Mouse (Mus musculus) neural tube, embryonic 14.5 days (tissue): ENCODE measurements around the gene Ubxn7. TPM values are rescaled to one million over a fixed set of nuclear protein-coding genes. Genes with fewer than 3 reads are reported as not detected.
A peak's percentile ranks its signal among the peaks of the same experiment; 100 is the strongest.

Source experiments
- ATAC-seq: fragments of 200-750 bp; cut with Nextera tagmentation; 2 replicates; pipeline ENCODE4 v1.8.0; 2017; ENCODE audit warnings: low read depth, mild to moderate bottlenecking, moderate TSS enrichment, moderate library complexity
- H3K27ac ChIP-seq: fragments of 300-500 bp; sonication (generic); 2 replicates; pipeline ENCODE4 v1.5.1; 2014; ENCODE audit warnings: low read depth, mild to moderate bottlenecking, control low read depth, low read length, moderate library complexity, mixed read lengths
- H3K27me3 ChIP-seq: fragments of 300-500 bp; sonication (generic); 2 replicates; pipeline ENCODE4 v1.6.1; 2014; ENCODE audit warnings: low read length; ENCODE audit not compliant: control insufficient read depth, insufficient read depth
- H3K36me3 ChIP-seq: fragments of 300-500 bp; sonication (generic); 2 replicates; pipeline ENCODE4 v1.6.1; 2014; ENCODE audit warnings: low read length, mixed read lengths; ENCODE audit not compliant: control insufficient read depth, insufficient read depth
- H3K4me1 ChIP-seq: fragments of 300-500 bp; sonication (generic); 2 replicates; pipeline ENCODE4 v1.6.1; 2014; ENCODE audit warnings: low read length; ENCODE audit not compliant: control insufficient read depth, insufficient read depth
- H3K4me2 ChIP-seq: fragments of 300-500 bp; sonication (generic); 2 replicates; pipeline ENCODE4 v1.6.1; 2014; ENCODE audit warnings: mild to moderate bottlenecking, low read depth, low read length, control low read depth
- H3K4me3 ChIP-seq: fragments of 300-500 bp; sonication (generic); 2 replicates; pipeline ENCODE4 v1.5.1; 2014; ENCODE audit warnings: low read depth, low read length, control low read depth, mixed read lengths
- H3K9ac ChIP-seq: fragments of 300-500 bp; sonication (generic); replicated peaks from 2 replicates; pipeline ENCODE4 v1.6.1; 2014; ENCODE audit warnings: low read depth, mild to moderate bottlenecking, control low read depth, low read length, mixed read lengths
- H3K9me3 ChIP-seq: fragments of 300-500 bp; sonication (generic); 2 replicates; pipeline ENCODE4 v1.6.1; 2016; ENCODE audit warnings: low read length; ENCODE audit not compliant: control insufficient read depth
- WGBS: fragments of 180-500 bp; shearing (Covaris S2); extraction: QIAGEN DNeasy Blood & Tissue Kit; methylation state at CpG from one replicate; pipeline ENCODE4 v1.1.7; 2014; 5-methylcytosine and 5-hydroxymethylcytosine counted together
- polyA plus RNA-seq: library from polyadenylated mRNA; unstranded; fragments of >200 nt; fragmentation: Nextera tagmentation; extraction: Ambion mirVana; gene quantifications from 2 replicates; pipeline ENCODE4 v1.2.1, GENCODE M21; 2014

The Ubxn7 gene
- polyA plus RNA-seq, 1 experiment from 2014 or later, result 31.2 TPM

DNA sequence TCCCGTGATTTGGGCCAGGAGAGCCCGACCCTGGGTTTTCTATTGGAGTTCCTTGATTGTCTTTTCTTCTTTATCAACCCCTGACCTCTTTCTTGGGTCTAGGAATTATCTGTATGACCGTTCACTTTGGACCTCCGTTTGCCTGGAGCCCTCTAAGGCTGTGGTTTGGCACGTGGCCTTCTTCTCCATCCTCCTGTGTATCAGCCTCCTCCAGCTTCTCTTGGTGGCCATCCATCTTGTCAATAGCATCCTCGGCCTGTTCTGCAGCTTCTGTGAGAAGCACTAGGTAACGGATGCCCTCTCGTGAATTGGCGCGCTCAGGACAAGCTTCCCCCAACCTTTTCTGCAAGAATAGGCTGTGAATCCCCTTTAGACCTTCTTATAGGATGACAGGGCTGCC lies 75.7 kb downstream of the Ubxn7 start:
- 85% methylated on average over 10 of the region's 10 CpGs for WGBS
- Histone ChIP-seq H3K9ac (no peak overlapping the region), H3K4me2 (no peak overlapping the region), H3K4me3 (no peak overlapping the region), H3K36me3 (no peaks in the 10 kb centered on the region), H3K27ac (no peak overlapping the region), H3K9me3 (no peaks in the 10 kb centered on the region), H3K27me3 (no peaks in the 10 kb centered on the region), H3K4me1 (no peaks in the 10 kb centered on the region)
- ATAC-seq, result no peak

DNA sequence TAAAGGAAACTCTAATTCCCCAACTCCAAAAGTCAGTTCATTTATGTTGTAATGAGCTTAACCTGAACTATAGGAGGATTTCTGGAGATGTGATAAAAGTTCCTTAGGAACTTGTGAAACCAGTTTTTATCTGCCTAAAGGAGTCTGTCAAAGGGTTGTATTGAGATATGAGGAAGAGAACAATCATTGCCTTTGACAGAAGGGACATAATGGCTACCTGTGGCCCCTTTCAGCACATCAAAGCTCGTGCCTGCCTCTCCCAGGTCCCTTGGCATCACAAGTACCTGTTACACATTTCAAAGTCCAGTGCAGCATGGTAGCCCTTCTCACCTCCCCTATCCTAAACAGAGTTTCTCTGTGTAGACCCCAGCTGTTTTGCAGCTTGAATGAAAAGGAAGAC lies 85.4 kb downstream of the Ubxn7 start:
- ATAC-seq, result no peak
- Histone ChIP-seq H3K27me3 (no peaks in the 10 kb centered on the region), H3K27ac (no peak overlapping the region), H3K36me3 (no peaks in the 10 kb centered on the region), H3K4me3 (no peak overlapping the region), H3K9ac (no peak overlapping the region), H3K9me3 (no peaks in the 10 kb centered on the region), H3K4me1 (0 out of 2 replicates have a peak, but pooled peaks cover 5% of the 10 kb centered on the region), H3K4me2 (no peak overlapping the region)
- 52% methylated on average over 1 of the region's 1 CpGs for WGBS

DNA sequence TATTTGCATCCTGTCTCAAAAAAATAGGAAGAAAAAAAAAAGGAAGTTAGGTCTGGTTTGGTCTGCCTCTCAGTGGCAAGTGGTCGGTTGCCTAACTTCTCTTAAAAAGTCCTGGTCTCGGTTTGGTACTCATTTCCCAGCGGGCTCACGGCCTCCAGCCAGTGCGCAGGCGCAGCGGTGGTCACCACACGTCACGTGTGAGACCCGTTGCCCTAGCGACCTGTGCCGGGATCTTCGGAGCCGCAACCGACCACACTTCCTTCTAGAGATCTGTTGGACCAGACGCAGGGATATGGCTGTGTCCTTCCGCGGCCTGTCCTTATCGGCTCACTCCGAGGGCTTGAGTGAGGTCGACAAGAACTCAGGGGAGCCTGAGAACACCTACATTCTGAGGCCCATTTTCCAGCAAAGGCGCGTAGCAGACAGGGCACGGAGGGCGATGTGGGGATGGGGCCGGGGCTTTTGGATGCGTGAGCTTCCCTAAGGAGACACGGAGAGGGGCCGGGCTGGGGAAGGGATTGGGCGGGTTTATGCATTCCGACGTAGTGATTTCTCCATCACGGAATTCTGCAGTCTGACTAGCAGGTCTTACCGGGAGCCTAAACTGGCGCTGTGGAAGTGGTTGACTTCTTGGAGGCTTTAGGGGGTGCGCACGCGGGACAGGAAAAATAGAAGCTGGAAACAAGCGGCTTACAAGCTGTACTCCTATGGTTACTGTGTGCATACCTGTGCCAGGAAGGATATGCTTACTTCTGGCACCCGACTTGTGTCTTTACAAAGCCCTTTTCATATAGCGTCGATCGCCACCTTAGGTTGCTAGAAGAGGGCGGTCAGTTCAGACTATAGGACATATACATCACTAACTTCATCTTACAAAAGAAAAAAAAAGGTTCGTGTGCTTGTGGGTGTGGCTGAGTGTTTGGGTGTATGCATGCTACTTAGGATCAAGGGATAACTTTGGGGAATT lies 87.7 kb downstream of the Ubxn7 start, which contains the start of gene Tctex1d2:
Gene Tctex1d2 (plus strand): TSS at position 186 of the 967 bp plus-strand sequence.
- Histone ChIP-seq H3K36me3 (no peaks in the 10 kb centered on the region), H3K9me3 (no peaks in the 10 kb centered on the region), H3K4me2 (peak within 1 kb of the TSS; percentile 59), H3K27me3 (no peaks in the 10 kb centered on the region), H3K9ac (peak within 1 kb of the TSS; percentile 50), H3K27ac (peak within 1 kb of the TSS; percentile 81), H3K4me3 (peak within 1 kb of the TSS; percentile 52), H3K4me1 (0 out of 2 replicates have a peak, but pooled peaks cover 5% of the 10 kb centered on the region)
- WGBS, result 1% methylated on average over 45 of the region's 45 CpGs
- ATAC-seq, result peak; percentile 94

GRCm38 (mm10) chr16:32427506-32427905 lies 95.4 kb downstream of the Ubxn7 start:
- H3K27me3 ChIP-seq, result no peaks in the 10 kb centered on the region
- no peak for ATAC-seq
- H3K9me3 ChIP-seq, result no peaks in the 10 kb centered on the region
- no peaks in the 10 kb centered on the region for H3K36me3 ChIP-seq
- H3K4me3 ChIP-seq, result no peak overlapping the region
- WGBS, result 76% methylated on average over 3 of the region's 3 CpGs
- peaks cover 13% of the 10 kb centered on the region for H3K4me1 ChIP-seq
- H3K9ac ChIP-seq, result no peak overlapping the region
- no peak overlapping the region for H3K4me2 ChIP-seq
- no peak overlapping the region for H3K27ac ChIP-seq

- Histone ChIP-seq H3K4me2 (peak within 1 kb of the TSS; percentile 75), H3K36me3 (no peaks in the 10 kb centered on the region), H3K4me1 (peaks cover 13% of the 10 kb centered on the region), H3K9ac (peak within 1 kb of the TSS; percentile 88), H3K9me3 (no peaks in the 10 kb centered on the region), H3K4me3 (peak within 1 kb of the TSS; percentile 74), H3K27ac (peak within 1 kb of the TSS; percentile 92), H3K27me3 (no peaks in the 10 kb centered on the region)
- WGBS, result 0% methylated on average over 54 of the region's 54 CpGs
- ATAC-seq, result peak; percentile 98
Observed at GRCm38 (mm10) chr16:32430474-32431046, 98.5 kb downstream of the Ubxn7 start, which contains the start of gene Pcyt1a. TSS of gene Pcyt1a (plus strand) at chr16:32430921.

- H3K4me3 ChIP-seq, result peak overlapping the region; percentile 74
- H3K27me3 ChIP-seq, result no peaks in the 10 kb centered on the region
- no peaks in the 10 kb centered on the region for H3K9me3 ChIP-seq
- H3K9ac ChIP-seq, result peak overlapping the region; percentile 88
- peak; percentile 70 for ATAC-seq
- H3K36me3 ChIP-seq, result no peaks in the 10 kb centered on the region
- 2% methylated on average over 28 of the region's 28 CpGs for WGBS
- peak overlapping the region; percentile 92 for H3K27ac ChIP-seq
- H3K4me1 ChIP-seq, result peaks cover 13% of the 10 kb centered on the region
- peak overlapping the region; percentile 75 for H3K4me2 ChIP-seq
Observed at GRCm38 (mm10) chr16:32431047-32431591, 99.1 kb downstream of the Ubxn7 start.

DNA sequence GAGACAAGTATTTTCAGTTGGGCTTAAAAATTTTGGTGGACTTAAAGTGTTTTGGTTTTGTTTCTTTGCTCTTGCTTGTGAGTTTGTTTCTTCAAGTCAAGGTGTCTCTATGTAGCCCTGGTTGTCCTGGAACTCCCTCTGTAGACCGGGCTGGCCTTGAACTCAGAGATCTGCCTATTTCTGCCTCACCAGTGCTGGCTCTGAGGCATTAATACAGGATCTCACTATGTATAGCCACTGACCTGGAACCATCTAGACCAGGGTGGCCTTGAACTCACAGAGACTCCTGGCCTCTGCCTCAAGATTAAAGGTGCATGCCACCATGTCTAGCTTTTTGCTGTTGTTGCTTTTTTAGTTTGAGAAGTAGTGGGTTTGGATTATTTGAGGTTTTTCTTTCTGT lies 99.9 kb downstream of the Ubxn7 start:
- 90% methylated on average over 1 of the region's 1 CpGs for WGBS

DNA sequence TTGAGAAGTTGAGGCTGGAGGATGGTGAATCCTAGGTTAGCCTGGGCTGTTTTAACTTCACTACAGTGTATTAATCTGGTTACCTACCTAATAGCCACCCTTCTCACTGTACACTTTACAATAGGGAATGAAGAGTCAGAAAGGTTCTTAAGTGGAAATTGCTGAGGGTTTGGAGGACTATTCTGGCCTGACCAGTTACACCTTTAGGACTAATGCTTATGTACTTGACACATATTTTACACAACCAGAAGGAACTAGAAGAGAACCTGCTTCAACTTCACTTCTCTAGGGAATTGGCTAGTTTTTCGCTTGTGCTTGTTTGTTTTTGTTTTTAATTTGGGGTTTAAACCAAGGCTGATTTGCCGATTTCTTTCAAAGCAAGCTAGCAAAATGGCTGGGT lies 101.1 kb downstream of the Ubxn7 start:
- no peak for ATAC-seq

More for the DNA sequence above, 99.9 kb downstream of the Ubxn7 start:
- no peak overlapping the region for H3K27ac ChIP-seq
- no peak overlapping the region for H3K9ac ChIP-seq
- no peaks in the 10 kb centered on the region for H3K27me3 ChIP-seq
- H3K4me3 ChIP-seq, result peak overlapping the region; percentile 74; the same call in 1 of the 2 replicates
- H3K36me3 ChIP-seq, result no peaks in the 10 kb centered on the region
- H3K9me3 ChIP-seq, result no peaks in the 10 kb centered on the region
- H3K4me1 ChIP-seq, result peaks cover 13% of the 10 kb centered on the region
- ATAC-seq, result no peak
- H3K4me2 ChIP-seq, result peak overlapping the region; percentile 75

More for the DNA sequence above, 101.1 kb downstream of the Ubxn7 start:
- Histone ChIP-seq H3K9me3 (no peaks in the 10 kb centered on the region), H3K4me3 (no peak overlapping the region), H3K4me2 (no peak overlapping the region), H3K9ac (no peak overlapping the region), H3K4me1 (peaks cover 13% of the 10 kb centered on the region), H3K27me3 (no peaks in the 10 kb centered on the region), H3K27ac (no peak overlapping the region), H3K36me3 (no peaks in the 10 kb centered on the region)
- 92% methylated on average over 2 of the region's 2 CpGs for WGBS
